Mouse (Mus musculus) neural tube, embryonic 10.5 days (tissue): ENCODE measurements around the gene Prr23a1.

ENCODE experiments used
- DNase-seq: peaks from one replicate; pipeline ENCODE4 v3.0.0-alpha.2; 2017; ENCODE audit warnings: low spot score; ENCODE audit errors: extremely low spot score

Gene Prr23a1

DNA sequence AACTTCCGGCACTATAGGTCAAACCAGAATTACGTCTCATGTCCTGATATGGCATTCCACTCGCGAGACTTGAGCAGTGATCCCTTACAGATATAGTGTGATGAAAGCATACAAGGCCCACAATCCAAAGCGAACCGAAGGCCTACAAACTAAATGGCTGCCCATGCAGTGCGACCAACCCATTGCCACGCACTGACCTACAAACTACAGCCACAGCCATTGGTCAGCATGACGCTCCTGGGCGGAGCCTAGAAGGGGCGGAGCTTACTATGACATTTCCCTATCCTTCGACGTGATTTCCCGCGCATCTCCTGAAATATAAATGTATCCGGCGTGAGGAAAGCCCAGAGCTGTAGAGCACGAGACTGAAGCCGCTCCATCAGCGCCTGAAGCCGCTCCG, at the start of gene Prr23a1:
Gene Prr23a1 (plus strand): TSS at position 387 of the 400 bp plus-strand sequence.
- no peak for DNase-seq

DNA sequence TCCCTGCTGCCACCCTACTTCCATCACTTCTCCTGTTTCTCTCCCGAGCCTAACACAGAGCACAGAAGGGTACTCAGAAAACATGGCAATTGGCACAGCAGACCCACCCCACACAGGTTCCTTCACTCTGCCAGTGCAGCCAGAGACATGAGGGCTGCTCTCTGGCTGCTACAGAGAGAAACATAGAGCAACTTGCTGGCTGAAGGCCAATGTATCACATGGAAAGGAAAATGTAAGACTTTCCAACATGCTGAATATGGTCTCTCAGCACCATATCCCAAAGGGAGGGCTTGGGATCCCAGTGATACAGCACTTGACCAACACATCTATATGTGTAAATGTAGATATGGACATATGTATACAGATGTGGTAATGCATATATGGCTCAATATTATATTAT, 43.3 kb upstream of the Prr23a1 start:
- DNase-seq = no peak

DNA sequence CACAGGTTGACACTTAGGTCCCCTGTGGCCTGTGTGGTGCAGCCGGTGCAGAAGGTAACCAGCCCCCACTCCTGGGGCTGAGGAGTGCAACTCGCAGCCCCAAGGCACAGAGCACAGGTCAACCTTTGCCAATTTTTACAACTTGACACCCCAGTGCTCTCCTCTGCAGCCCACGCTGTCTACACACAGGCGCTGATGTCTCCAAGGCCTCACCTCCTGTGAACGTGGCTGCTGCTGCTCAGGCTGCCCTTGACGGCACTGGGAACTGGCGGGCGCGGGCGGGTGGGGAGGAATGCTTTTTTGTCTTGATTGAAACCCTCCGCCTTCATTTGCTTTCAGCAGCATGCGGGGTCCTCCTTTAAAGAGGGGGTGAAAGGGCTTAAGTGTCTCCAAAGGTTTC, 38.3 kb upstream of the Prr23a1 start:
- DNase-seq = no peak

DNA sequence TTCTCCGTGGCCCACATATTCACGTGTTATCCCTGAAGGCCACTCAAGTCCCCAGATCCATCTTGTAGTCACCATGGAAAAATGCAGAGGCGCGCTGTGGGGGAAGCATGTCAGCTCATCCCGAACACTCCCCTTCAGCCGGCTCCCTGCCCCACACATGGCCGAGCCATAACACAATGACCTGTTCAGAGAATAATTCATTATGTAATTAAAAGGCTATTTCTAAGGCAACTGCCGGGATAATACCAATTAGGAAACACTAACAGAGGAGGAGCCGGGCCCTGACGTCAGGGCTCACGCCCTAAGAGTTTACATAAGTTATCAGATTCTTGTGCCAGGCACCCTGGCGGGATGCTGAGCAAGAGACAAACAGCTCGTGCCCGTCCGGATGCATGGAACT, 36.8 kb upstream of the Prr23a1 start:
- no peak for DNase-seq

DNA sequence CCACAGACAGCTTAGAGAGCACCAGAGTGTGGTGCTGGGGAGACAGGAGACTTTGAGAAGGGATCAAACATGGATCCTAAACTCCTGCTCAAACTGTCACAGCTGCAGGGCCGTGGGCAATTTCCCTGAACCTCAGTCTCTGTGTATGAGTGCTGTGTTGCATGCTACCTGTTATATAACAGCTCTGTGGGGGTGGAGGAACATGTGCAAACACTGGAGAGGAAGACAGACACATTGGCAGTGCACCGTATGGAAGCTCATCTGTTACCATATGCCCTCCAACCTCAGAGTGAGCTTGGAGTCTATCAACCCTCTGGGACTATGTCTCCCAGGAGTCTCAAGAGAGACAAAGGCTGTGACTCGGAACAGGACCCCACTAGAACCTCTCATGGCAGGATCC, 36.4 kb upstream of the Prr23a1 start:
- no peak for DNase-seq

DNA sequence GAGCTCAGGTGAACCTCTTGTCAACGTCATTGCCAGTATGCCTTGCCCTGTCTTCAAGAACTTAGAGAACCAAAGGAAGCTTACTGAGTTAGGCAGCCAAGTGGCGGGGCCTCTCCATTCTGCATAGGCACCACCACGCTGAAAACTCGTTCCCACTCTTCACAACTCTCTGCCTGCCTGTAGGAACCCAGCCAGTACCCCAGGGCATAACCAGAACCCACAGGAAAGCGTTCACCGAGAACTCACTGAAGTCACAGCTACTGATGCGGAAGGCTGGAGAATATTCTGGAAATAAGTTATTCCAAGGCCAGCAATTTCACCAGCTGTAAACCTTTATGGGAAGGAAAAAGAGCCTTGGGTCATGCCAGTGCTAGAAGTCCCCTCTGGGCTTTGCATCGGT, 34.7 kb upstream of the Prr23a1 start:
- no peak for DNase-seq

DNA sequence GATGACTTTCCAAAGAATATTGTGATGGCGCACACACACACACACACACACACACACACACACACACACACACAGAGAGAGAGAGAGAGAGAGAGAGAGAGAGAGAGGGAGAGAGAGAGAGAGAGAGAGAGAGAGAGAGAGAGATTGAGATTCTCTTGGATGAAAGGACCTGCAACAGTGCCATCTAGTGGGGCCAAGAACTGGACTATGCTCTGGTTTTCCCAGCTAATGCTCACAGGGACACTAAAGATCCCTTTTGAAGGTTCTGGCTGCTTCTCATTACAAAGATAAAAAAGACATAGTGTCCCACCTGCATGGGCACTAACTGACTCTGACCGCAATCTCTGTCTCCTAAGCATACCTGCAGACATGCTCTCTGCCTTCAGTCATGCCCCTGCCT, 32.8 kb upstream of the Prr23a1 start:
- DNase-seq = peak; percentile 27

DNA sequence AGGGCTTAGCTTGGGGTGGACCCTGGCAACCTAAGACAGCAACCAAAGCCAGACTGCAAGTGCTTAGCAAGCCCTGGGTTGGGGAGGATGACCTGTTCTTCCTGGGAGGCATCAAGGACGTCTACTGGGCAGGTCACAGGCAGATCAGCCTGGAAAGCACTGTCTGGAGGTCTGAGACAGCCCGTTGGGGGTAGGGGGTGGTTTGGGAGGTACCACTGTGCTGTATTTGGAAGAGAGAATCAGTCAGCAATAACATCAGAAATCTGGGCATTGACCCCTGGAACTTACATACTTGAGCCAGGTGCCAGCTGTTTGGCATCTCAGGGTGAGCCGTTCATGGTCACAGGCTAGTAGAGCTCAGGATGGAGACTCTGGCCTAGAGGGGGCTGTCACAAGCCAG, 26.2 kb upstream of the Prr23a1 start:
- DNase-seq = no peak

DNA sequence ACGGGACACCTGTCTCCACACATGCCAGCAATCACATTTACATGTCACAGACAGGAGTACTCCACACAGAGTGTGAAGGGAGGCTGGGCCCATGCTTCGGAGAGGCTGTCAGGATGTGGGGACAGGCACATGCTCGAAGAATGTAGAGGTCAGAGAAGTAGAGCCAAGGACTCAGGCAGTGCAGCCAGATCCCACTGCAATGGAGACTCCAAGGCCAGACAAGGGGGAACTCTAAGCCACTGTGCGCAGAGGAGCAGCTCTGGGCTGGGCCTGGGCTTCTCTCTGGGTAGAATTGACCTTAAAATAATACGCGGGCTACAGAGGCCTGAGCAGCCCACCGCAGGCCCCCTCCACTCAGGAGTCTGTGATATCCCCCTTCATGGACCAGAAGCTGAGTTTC, 24.7 kb upstream of the Prr23a1 start:
- DNase-seq = no peak

DNA sequence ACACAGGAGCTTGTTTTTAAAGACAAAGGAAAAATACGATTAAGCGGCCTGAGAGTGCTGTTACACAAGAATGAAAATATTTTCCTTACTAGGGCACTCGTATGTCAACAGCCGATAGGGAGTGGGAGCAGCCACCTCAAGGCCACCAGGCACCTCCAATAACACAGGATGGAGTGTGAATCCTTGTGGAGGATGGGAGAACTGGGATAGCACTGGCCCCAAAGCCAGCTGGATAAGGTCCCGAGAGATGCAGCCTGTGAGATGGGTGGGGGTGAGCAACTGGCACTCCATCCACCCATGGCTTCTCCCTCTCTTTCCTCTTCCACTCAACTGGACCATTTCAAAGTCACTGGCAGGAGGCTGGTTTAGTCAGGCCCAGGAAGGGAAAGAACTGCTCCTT, 23.3 kb upstream of the Prr23a1 start:
- DNase-seq = no peak

DNA sequence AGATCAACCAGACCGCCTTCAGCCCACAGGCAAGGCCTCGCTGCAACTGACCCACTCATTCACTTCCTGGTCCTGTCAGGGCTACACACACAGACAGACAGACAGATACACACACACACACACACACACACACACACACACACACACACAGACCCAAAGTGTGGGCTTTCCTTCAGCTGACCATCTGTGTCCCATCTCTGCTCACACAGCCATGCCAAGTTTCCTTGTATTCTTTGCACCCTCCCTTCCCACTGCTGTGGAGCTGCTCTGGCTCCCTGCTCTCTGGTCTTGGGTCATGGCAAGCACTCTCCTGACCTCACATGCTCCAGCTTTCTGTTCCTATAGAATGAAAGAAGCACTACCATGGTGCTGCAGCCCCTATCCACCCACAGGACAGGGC, 22.8 kb upstream of the Prr23a1 start:
- no peak for DNase-seq

DNA sequence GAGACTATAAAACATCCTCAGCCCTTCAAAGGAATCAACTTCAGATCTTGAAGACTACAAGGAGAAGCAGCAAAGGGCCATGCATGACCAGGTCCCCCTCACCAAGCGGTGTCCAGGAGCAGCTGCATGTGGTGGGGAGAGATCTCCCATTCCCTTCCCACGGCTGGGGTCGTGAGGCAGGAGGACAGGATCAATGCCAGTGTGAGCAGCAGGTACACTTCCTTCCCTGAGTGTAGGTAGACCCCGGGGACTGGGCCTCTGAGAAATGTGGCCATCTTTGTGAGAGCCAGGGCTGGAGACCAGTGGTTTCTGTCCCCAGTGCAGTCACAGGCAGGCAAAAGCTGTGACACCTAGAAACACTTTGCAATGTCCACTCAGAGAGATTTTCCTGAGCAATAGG, 21.8 kb upstream of the Prr23a1 start:
- peak; percentile 7 for DNase-seq

DNA sequence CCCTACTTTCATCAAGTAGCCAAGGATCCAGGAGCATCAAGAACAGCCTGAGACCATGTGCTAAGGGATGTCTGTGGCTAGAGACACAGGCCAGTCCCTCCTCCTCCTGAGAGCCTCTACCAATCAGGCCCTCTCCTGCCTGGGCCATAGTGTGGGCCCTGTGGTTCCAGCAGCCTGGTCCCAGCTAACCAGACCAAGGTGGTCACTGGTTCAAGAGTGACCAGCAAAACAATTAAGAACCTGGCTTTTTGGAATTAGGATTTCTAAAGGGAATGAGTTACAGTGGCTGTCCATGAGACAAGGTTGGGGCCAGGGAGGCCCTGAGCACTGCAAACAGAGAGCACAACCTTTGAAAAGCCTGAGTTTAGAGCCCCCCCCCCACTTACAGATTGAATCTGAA, 21.2 kb upstream of the Prr23a1 start:
- DNase-seq = peak; percentile 2

DNA sequence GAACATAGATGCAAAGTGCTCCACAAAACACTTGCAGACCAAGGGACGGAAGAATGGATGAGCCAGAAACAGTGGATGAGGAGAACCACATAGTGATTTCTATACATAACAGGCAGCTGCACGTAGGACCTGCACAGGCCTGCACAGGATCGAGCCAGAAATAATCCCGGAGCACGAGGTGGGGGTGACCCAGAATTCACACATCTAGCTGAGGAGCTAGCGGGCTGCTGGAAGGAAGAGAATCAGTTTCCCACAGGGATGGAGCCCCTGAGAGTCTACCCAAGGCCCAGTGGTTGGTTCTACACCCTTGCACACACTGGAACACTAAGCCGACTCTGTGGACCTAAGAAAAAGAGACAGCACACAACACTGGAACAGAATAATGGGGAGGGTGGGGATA, 18.5 kb upstream of the Prr23a1 start:
- no peak for DNase-seq

DNA sequence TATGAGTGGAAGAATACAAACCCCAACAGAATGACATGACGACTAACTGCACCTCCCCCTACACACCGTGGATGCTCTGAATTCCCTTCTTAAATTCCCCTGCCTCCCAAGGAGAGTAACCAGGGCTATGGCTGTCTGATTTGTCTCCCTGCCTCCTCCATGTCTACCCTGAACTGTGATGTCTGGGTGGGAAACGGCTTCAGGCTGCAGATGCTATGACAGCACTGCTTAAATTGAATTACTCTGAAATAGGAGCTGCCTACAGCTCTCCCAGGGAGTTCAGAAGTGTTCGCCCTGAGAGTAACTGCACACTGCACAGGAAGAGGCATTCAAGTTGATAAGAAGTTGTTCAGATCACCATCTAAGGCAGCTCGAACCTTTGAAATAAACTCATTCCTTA, 12.8 kb upstream of the Prr23a1 start:
- peak; percentile 12 for DNase-seq

DNA sequence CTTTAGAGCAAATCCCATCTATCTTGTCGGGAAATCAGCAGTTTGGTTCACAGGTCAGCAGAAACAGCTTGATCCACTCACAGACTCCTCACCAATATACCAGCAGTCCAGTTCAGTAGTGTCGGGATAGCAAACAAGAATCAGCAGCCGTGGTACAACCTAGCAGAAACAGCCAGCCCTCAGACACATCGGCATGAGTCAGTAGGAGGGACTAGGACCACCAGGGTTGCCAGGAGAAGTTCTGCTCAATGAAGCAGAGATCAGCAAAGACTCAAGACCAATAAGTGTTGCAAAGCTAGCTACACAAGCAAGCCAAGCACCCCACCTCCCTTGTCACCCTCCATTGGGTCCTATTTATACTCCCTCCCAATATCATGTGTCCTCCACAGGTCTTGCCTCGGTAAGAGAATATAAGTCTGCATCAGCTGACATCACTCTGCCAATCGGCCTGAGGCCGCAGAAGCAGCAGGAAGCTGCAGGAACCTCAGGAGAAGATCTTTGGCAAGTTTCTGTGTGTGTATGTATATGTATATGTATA, 4.7 kb upstream of the Prr23a1 start:
- no peak for DNase-seq

DNA sequence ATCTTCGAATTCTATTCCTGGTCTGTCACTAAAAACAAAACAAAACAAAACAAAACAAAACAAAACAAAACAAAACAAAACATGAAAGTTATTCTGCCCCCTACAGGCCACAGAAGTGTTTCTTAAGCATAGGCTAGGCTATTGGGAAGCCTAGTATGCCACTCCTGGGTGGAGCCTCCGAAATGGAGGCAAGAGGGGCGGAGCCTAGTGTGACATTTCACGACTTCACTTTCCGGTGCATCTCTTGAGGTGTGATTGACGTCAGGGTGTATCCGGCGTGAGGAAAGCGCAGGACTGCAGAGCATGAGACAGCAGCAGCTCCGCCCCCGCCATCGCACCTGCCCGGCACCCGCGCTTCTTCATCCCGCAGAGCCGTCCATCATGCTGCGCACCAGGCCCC, 13.9 kb downstream of the Prr23a1 start, which contains the start of gene Prr23a2:
Gene Prr23a2 (plus strand): TSS at position 285 of the 400 bp plus-strand sequence.
- no peak for DNase-seq

DNA sequence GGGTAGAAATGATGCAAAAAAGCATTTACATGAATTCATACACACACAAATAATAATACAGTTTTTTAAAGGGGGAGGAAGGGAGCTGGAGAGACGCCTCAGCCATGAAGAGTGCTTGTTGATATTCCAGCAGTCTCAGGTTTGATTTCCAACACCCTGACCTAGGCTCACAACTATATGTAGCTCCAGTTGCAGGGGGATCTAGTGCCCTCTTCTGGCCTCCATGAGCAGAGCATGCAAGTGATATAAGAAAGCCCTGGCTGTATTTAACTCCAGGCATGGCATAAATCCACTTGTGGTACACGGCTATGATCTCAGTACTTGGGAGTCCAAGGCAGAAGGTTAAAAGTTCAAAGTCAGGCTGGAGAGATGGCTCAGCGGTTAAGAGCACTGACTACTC, 21.2 kb downstream of the Prr23a1 start:
- no peak for DNase-seq

DNA sequence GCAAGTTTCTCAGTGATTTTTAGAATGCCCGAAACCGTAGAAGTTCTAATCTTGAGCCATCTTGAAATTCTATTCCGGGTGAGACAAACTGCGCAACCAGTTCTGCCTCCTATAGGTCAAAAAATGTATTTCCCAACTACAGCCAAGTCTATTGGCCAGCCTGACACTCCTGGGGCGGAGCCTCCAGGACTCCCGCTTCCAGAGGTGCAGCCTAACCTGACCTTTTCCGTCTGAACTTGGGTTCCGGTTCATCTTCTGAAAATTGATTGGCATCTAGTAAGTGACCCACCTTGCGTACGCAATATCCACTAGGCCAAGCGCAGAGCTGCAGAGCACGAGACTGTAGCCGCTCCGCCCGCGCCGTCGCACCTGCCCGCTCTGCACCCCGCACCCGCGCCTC, 22.3 kb downstream of the Prr23a1 start, which contains the start of gene Prr23a3:
Gene Prr23a3 (plus strand): TSS at position 197 of the 400 bp plus-strand sequence.
- no peak for DNase-seq
